Mouse (Mus musculus): ENCODE data around the gene Gm10135. TPM values are rescaled to one million over a fixed set of nuclear protein-coding genes. Genes with fewer than 3 reads are reported as not detected.
"Not testable (repeated sequence)": the region's sequence is repeated elsewhere in the genome, so short reads cannot be mapped to it uniquely, and the experiment has no call there.

Gm10135 gene
- total RNA-seq, 2 experiments from 2014 or later: not detected

- no peak for DNase-seq
Observed at GRCm38 (mm10) chr5:72960096-72960495, 14.4 kb downstream of the Gm10135 start.

GRCm38 (mm10) chr5:72957281-72957680, 17.2 kb downstream of the Gm10135 start:
- peak; percentile 23 to 45 for DNase-seq

DNA sequence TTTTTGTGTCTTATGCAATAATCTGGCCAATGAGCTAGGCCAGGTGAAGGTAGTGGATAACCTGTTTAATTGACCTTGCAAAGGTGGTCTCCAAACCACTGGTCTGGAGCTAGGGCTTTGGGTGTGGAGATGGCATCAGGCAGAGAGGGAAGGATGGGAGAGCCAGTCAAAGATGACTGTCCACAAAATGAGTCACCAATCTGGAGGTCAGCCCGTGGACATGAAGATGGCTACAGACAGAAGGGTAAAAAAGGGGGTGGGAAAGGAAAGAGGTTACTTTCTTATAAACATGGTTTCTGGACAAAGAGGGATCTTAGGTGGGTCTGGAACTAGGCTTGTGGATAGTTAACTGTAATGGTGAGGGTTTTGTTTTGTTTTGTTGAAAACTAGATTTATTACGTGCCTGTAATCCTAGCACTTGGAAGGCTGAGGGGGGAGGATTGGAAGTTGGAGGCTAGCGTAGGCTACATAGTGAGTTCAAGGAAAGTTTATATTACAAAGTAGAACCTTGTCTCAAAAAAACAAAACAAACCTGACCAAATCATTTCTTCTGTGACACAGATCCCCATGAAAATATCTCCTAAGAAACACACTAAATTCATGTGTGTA, 20.4 kb downstream of the Gm10135 start:
- DNase-seq: peak; percentile 49 to 50

GRCm38 (mm10) chr5:72950252-72950651, 24.2 kb downstream of the Gm10135 start:
- no peak for DNase-seq

DNA sequence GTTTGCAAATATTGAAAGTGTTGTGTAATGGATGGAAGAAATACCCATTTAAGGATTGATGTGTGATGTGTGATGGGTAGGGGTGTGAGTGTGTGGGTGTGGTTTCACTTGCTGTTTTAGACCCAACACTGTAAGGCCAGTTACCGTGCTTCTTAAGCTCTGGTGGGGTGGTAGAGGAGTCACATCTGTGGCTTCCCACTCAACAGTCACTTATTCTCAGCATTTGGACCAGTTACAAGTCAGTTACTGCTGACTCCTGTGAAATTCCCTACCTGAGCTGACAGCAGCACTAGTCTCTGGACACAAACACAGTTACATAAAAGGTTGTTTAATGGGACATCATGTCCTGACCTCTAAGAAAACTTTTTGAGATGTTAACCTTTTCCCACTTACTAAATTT, 26.4 kb downstream of the Gm10135 start:
- DNase-seq: no peak

DNA sequence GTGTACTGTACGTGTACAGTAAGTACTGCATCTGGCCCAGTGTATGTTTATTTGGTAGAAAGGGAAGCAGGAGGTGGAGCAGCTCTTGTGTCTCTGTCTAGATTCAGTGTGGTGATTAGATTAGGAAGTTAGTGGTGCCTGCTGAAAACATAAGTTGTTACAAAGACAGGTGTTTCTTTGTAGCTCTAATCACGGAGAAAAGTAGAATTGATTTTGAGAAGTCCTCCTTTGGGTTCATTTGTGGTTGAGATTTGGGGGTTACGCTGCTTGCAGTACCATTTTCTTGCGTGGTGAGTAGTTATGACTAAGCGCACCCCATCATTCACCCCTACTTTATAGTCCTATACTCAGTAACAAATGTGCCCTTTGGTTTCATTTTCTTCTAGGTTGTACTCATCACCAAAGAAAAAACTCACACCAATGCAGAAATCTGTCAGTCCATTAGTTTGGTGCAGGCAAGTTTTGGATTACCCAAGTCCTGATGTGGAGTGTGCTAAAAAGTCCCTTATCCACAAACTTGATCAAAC, 33.5 kb downstream of the Gm10135 start:
- no peak for DNase-seq

DNA sequence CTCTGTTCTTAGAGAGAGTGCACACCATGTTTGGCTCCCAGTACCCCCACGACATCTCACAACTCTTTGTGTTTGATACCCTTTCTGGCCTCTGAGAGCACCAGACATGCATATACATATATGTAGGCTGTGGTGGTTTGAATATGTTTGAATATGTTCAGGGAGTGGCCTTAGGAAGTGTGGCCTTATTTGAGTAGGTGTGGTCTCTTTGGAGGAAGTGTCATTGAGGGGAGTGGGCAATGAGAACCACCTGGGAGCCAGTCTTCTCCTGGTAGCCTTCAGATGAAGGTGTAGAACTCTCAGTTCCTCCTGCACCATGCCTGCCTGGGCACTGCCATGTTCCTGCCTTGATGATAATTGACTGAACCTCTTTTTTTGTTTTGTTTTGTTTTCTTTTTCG, 35.2 kb downstream of the Gm10135 start:
- DNase-seq: no peak

DNA sequence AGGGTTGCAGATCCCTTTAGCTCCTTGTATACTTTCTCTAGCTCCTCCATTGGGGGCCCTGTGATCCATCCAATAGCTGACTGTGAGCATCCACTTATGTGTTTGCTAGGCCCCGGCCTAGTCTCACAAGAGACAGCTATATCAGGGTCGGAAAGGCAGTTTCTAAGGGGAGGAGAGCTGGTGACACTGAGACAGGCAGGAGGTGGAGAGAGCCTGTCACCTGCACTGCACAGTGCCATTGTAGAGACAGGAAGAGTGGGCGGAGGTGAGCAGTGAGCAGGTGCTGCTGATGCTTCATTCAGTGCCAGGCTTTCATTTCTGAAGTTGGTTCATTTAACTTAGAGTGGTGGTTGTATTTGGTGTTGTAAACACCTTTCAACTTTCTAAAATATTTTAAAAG, 36.1 kb downstream of the Gm10135 start:
- not testable (repeated sequence) for DNase-seq

GRCm38 (mm10) chr5:72933026-72933675, 41.4 kb downstream of the Gm10135 start:
- no peak for DNase-seq

GRCm38 (mm10) chr5:72927074-72927473, 47.4 kb downstream of the Gm10135 start:
- no peak for DNase-seq

- no peak for DNase-seq
Observed at GRCm38 (mm10) chr5:72922796-72923195, 51.7 kb downstream of the Gm10135 start.

- no peak for DNase-seq
Observed at GRCm38 (mm10) chr5:72921171-72921570, 53.3 kb downstream of the Gm10135 start.

DNA sequence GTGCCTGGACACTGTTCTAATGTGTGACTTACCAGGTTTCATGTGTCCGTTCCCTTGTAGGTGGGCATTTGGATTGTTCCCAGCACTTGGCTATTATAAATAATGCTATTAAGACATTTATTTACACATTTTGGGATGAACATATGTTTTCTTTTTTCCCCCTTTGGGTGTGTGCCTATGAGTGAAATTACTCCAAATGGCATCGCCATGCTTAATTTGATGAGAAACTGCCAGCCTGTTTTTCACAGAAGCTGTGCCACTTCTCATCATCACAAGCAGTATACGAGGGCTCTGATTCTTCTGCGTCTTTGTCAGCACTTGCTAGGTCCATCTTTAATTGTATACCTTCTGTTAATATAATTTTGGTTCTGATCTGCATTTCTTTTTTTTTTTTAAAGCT, 54.1 kb downstream of the Gm10135 start:
- no peak for DNase-seq

DNA sequence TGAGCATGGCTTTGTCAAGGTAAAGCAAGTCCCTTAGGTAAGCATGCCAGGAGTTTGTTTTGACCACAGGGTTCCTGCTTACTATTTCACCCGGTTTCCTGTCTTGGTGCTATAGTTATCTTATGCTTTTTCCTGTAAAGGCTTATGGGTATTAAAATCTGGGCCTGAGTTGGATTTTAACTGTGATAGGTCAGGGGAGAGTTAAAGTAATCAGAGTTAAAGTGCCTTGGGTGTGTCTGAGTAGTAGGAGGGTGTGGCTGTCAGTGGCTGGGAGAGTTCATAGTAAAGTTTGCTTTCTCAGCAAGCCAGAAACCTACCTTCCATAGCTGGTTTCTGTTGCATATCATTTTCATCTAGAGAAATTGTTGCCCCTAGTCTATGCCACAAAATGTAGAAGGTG, 57.7 kb downstream of the Gm10135 start:
- no peak for DNase-seq

- DNase-seq: no peak
Observed at GRCm38 (mm10) chr5:72916048-72916447, 58.5 kb downstream of the Gm10135 start.

Other genes starting within 250 kb of the Gm10135 start
- under 1 TPM; 0.10 TPM for gene Txk, start 221.9 kb downstream of the Gm10135 start, total RNA-seq (2021)
- 1 to 10 TPM; 2.2 to 3.2 TPM for gene Tec, start 106.2 kb downstream of the Gm10135 start, total RNA-seq (2021)
- gene Slain2, start 60.4 kb downstream of the Gm10135 start, total RNA-seq (2021): 10 to 100 TPM; 59.1 to 63.4 TPM
- 1 to 10 TPM; 5.7 to 8.3 TPM for gene Slc10a4, start 32.2 kb upstream of the Gm10135 start, total RNA-seq (2021)